Mouse (Mus musculus) Muller cell, postnatal 12 days (primary cell): Measurements from ENCODE around the gene Srp9.

Source experiments
- DNase-seq: peaks from one replicate; pipeline ENCODE4 v3.0.0-alpha.2; 2015; ENCODE audit errors: inconsistent ontology term

Gene Srp9

GRCm38 (mm10) chr1:182124506-182124905 lies at the start of gene Srp9:
Gene Srp9, plus strand, starts transcription at chr1:182124737.
- DNase-seq = peak; percentile 99

- no peak for DNase-seq
Measured at GRCm38 (mm10) chr1:182081744-182082419, 42.7 kb upstream of the Srp9 start.

GRCm38 (mm10) chr1:182083459-182083858 lies 41.1 kb upstream of the Srp9 start:
- DNase-seq = no peak

GRCm38 (mm10) chr1:182086759-182087158 lies 37.8 kb upstream of the Srp9 start:
- no peak for DNase-seq

- no peak for DNase-seq
Measured at GRCm38 (mm10) chr1:182087351-182087750, 37.2 kb upstream of the Srp9 start.

- no peak for DNase-seq
Measured at GRCm38 (mm10) chr1:182087753-182088633, 36.5 kb upstream of the Srp9 start.

GRCm38 (mm10) chr1:182088844-182089418 lies 35.6 kb upstream of the Srp9 start:
- peak; percentile 61 for DNase-seq

GRCm38 (mm10) chr1:182089600-182090297 lies 34.8 kb upstream of the Srp9 start:
- DNase-seq = peak; percentile 52

GRCm38 (mm10) chr1:182090298-182090677 lies 34.2 kb upstream of the Srp9 start:
- no peak for DNase-seq

- DNase-seq = no peak
Measured at GRCm38 (mm10) chr1:182091261-182091660, 33.3 kb upstream of the Srp9 start.

- no peak for DNase-seq
Measured at GRCm38 (mm10) chr1:182091746-182092412, 32.7 kb upstream of the Srp9 start.

GRCm38 (mm10) chr1:182092413-182092800 lies 32.1 kb upstream of the Srp9 start:
- DNase-seq = no peak

GRCm38 (mm10) chr1:182093407-182093806 lies 31.1 kb upstream of the Srp9 start:
- no peak for DNase-seq

GRCm38 (mm10) chr1:182094473-182095136 lies 29.9 kb upstream of the Srp9 start:
- DNase-seq = no peak

GRCm38 (mm10) chr1:182095240-182095741 lies 29.2 kb upstream of the Srp9 start:
- DNase-seq = peak; percentile 73

- no peak for DNase-seq
Measured at GRCm38 (mm10) chr1:182096707-182097106, 27.8 kb upstream of the Srp9 start.

GRCm38 (mm10) chr1:182099062-182099461 lies 25.5 kb upstream of the Srp9 start:
- DNase-seq = no peak

GRCm38 (mm10) chr1:182100403-182100802 lies 24.1 kb upstream of the Srp9 start:
- DNase-seq = no peak

- DNase-seq = no peak
Measured at GRCm38 (mm10) chr1:182101468-182101867, 23.1 kb upstream of the Srp9 start.

- DNase-seq = no peak
Measured at GRCm38 (mm10) chr1:182102706-182103105, 21.8 kb upstream of the Srp9 start.

- no peak for DNase-seq
Measured at GRCm38 (mm10) chr1:182103436-182103835, 21.1 kb upstream of the Srp9 start.
